Mouse (Mus musculus) activated CD4-positive, CD25-positive, alpha-beta regulatory T cell, adult 4 months (primary cell): ENCODE measurements around the gene Marc1. TPM values are rescaled to one million over a fixed set of nuclear protein-coding genes. Genes with fewer than 3 reads are reported as not detected.

Experiments
- ATAC-seq: one replicate; pipeline ENCODE4 v1.8.0; 2017
- polyA plus RNA-seq, 2 experiments: library from polyadenylated mRNA; unstranded; fragments of 100-300 nt; shearing (Covaris generic); gene quantifications; one replicate each; pipeline ENCODE4 v1.2.1; 2017

Gene Marc1
- polyA plus RNA-seq, 2 experiments from 2014 or later = not detected

DNA sequence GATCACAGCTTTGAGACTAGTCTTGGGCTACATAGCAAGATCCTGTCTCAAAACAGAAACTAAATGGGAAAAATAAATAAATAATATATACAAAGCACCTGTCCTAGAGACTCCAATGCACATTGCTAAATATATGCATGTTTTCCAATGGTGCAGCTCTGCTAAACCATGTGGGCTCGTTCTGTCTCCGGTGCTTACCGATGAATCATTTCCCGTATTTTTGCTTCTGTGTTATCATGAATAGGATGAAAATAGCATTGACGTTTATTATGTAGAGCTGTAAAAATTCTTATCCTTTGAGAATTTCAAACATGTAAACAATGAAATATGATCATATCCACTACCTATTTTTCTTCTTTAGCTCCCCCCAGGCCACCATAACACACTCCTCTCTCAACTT is 58.4 kb downstream of the Marc1 start:
- ATAC-seq = no peak

DNA sequence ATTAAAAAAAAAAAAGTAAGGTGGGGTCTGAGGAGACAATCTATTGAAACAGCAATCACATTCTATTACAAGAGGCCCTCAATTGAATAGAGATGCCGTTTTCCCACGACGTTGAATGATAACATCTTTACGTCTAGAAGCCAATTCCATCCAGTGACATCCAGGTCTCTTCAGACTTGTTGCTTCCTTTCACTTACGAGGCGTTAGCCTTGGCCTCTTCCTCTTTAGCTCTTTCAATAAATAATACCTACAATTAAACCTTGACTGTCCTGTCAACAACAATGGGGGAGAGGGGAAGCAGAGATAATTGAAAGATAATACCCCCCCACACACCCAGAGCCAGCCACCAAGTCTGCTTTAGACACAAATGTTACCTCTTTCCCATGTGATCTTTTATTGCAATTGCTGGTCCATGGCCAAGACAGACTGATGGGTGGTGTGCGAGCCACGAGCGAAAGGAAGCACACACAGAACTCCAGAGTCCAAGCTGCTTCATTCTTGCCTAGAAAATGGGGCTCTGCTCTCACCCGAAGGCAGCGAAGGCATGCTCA is 60.9 kb downstream of the Marc1 start:
- no peak for ATAC-seq

DNA sequence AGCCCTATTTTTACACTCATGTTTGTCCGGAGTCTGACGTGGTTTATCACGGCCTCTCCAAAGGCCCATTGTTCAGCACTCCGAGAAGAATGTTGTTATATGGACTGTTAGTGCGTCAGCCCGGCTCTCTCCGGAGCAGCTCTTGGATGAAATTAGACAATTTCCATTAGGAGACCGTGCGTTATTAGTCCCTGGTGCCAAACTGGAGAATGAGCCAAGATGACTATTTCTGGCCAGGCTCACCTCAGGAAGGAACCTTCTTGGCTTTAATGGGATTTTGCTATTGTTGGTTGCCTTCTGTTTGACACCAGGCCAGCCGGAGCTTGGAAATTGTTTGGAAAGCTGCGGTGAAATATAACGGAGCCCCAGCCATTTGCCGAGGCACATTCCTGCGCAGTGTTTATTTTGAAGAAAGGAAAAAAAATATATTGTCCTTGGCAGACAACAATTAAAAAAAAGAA is 62.4 kb downstream of the Marc1 start:
- ATAC-seq = no peak

DNA sequence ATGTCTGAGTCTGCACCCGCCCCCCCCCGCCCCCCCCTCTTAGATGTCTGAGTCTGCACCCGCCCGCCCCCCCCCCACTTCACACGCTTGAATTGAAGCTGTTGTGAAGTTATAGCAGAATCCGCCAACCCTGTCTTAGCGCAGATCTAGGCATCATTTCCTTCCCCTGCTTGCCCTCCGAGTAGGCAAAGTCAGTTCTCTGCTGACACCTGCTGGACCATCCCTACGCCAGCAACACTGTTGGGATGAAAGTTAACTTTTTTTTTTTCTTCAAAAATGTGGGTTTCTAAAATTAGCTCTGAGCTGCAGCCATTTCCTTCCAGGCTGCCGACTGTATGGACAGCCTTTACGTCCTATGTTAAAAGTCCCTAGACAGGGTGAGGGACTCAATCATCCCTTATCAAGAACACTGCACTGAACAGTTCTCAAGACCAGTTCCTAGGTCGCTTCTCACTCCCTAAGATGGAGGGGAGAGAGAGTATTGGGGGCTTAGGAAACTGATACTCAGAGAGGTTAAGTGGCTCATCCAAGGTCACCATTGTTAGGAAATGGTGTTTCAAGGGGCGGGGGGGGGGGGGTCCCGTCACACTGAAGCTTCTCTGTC is 73.1 kb downstream of the Marc1 start:
- ATAC-seq = peak; percentile 44

DNA sequence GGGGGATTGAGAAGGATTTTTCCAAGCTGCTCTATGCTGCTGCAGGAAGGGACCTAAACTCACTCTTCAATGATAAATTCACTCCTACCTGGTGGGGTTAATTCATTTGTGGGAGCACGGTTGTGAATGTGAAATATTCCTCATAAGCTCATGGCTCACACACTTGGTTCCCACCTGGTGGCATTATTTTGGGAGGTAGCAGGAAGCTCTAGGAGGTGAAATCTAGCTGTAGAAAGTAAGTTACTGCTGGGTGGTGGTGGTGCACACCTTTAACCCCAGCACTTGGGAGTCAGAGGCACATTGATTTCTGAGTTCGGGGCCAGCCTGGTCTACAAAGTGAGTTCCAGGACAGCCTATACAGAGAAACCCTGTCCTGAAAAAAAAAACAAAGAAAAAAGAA is 73.9 kb downstream of the Marc1 start:
- no peak for ATAC-seq

Other genes starting within 250 kb of the Marc1 start
- gene Hlx, start 78.7 kb downstream of the Marc1 start, polyA plus RNA-seq = not detected
- gene Marc2, start 35.1 kb upstream of the Marc1 start, polyA plus RNA-seq = 10 to 100 TPM; 31.5 to 33.8 TPM
- gene C130074G19Rik, start 71.9 kb upstream of the Marc1 start, polyA plus RNA-seq = not detected
- not detected for gene Mark1, start 188.3 kb upstream of the Marc1 start, polyA plus RNA-seq